Mouse (Mus musculus) central nervous system, embryonic 11.5 days (tissue): ENCODE measurements around the gene Map6. TPM values are rescaled to one million over a fixed set of nuclear protein-coding genes. Genes with fewer than 3 reads are reported as not detected.

Experiments
- polyA plus RNA-seq: library from polyadenylated mRNA; depleted of rRNA; stranded (reverse); fragments of >200 nt; gene quantifications from 2 replicates; pipeline ENCODE4 v1.2.3, GENCODE M21; 2012; rRNA removed

Map6 gene
- 35.1 and 46.6 TPM in 2 replicates for polyA plus RNA-seq

DNA sequence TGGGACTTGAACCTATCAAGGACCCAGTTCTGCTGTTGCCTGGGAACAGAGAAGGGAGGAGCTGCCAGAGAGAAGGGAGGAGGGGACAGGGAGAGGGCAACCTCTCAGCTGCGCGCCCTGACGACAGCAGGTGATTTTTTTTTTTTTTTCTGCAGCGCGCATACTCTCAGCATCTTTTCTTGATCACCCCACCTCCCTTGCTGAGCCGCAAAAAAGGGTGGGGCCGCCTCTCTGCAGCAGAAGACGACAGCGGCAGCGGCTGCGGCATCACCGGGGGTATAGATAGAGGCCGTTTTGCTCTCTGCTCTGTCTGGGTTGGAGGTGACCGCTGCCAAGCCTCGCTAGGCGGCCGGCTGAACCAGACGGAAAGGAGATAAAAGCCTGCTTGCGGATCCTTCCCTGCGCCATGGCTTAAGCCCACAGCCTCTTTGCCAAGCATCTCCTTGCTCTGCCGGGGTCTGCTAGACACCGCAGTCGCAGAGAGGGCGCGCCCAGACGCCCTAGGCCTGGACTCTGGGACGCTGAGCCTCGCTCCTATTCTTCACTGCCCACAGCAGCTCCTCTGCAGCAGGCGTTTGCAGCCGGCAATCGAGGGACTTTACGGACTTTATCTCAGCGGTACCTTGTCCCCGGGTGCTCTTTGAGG, at the start of gene Map6:
Gene Map6 (plus strand): TSS at position 197 of the 646 bp plus-strand sequence.

DNA sequence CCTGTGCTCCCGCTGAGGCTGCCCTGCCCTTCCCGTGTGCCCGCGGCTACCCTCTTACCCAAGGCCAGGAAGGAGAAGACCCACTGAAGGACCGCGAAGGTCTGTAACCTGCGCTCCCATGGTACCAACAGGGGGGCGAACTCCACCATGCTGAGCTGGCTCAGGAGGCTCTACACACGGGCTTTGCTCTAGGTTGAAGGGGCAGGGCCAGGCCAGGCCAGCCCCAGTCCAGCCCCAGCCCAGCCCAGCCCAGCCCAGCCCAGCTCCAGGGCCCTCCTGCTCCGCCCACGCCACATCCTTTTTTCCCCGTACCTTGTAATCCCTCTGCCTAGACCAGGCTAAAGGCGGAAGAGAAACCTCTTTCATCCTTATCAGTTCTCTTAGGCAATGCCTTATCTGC, 28.8 kb upstream of the Map6 start, which contains the start of gene Mogat2:
Gene Mogat2 (minus strand): TSS at position 203 of the 400 bp plus-strand sequence.

DNA sequence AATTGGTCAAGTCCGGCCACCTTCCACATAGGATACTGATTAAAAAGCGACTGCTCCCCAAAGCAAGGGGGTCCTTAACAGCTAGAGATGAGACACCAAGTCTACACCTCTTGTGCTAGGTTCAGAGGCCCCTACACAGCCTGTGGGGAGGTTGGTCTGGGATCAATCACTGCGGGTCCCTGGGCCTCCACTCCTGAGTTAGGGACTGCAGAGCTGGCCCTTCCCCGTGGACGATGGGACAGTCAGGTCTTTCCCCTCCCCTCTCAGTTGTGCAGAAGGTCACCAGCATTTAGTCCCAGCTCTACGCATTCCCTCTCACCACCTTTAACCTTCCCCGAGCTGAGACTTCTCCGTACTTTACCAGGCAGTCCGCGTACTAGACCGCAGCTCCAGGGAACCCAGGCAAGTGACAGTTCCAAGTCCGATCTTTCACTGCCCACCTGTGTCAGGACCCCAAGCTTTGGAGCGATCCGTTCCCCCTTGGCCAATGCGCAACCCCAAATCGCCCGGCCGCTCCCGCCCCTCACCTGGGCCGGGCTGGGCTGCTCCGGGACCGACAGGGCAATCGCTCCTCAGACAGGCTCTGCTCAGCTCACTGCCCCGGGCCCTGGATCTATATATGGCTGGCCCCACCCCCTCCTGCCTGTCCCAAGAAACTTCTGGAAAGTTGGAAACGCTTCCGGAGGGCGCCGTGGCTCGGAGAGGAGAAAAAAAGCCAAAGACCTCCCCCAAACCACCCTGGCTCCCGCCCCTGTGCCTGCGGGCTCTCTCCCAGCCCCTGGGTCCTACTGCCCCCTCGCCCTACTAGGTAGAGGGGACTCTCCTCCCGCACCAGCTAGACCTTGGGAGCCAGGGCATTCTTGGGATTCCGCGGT, 85.5 kb downstream of the Map6 start, which contains the start of gene Serpinh1:
Gene Serpinh1 (minus strand): TSS at position 714 of the 875 bp plus-strand sequence.

DNA sequence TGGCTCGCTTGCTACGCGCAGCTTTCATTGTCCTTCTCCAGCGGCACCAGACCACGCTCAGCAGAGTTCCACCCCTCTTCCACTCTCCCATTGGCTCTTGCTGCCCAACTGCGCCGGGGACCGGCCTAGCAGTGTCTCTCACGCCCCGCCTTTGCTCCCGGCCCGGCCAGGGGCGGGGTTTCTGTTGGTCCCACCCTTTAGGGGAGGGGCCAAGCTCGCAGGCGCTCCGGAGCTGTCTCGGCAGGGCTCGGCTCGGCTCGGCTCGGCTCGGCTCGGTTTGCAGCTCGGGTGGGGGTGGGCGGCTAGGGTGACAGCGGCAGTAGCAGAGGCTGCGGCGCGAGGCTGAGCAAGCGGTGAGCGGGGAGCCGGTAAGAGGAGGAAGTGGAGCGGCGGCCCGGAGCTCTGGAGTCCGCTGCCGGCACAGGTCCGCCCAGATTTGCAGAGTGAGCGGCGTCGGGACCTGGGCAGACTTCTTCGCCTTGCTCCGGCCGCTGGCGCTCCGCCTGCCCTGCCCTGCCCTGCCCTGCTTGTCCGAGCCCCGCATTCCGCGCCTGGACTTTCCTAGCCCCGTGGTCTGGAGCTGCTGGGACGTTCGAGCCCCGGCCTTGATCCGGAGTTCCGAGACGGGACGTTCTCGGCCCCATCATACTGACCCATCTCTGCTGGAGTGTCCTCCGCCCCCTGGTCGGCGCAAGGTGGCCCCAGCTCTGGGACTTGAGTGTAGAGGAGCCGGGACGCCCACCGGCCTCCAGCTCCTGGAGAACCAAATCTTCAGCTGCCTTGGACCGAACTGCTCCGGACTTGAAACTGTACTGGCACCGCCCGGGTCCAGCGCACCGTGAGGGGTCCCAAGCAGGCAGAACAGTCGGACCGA, 114.2 kb downstream of the Map6 start, which contains the start of gene Gdpd5:
Gene Gdpd5 (plus strand): TSS at position 201 of the 874 bp plus-strand sequence.

Other genes starting within 250 kb of the Map6 start
- 8.5 and 9.6 TPM in 2 replicates for gene Uvrag, start 126.3 kb upstream of the Map6 start, polyA plus RNA-seq
- gene Dgat2, start 84.7 kb upstream of the Map6 start, polyA plus RNA-seq, result 6.6 and 8.2 TPM in 2 replicates
- gene Mogat2, start 28.8 kb upstream of the Map6 start, polyA plus RNA-seq, result 3.7 and 5.2 TPM in 2 replicates
- gene Serpinh1, start 85.8 kb downstream of the Map6 start, polyA plus RNA-seq, result 323 and 538 TPM in 2 replicates
- 14.5 and 23.2 TPM in 2 replicates for gene Gdpd5, start 114.0 kb downstream of the Map6 start, polyA plus RNA-seq
- 21.1 and 32.0 TPM in 2 replicates for gene Klhl35, start 198.6 kb downstream of the Map6 start, polyA plus RNA-seq
- gene Rps3, start 216.3 kb downstream of the Map6 start, polyA plus RNA-seq, result 1,304 and 1,773 TPM in 2 replicates